Mouse (Mus musculus): ENCODE measurements around the gene Phactr4.

DNA sequence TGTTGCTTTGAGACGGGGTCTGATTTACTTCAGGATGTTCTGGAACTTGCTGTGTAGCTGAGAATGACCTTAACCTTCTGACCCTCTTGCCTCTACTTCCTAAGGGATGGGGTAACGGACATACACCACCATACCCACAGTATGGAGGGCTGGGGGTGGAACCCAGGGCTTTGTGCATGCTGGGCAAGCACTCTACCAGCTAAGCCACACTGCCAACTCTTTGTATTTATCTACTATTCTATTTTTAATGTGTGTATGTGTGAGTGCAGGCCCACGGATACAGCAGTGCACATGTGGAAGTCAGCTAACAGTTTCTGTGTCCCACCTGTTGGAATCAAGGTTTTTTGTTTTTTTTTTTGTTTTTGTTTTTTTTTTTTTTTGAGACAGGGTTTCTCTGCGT is 62.8 kb downstream of the Phactr4 start:
- TF ChIP-seq POLR2A (IDR thresholded peaks at IDR 0.05; ENCODE audit: borderline replicate concordance, extremely low read depth, low read depth, low read length) (no peak), CTCF (IDR thresholded peaks at IDR 0.05; ENCODE audit: insufficient read depth, low read length) (no peak)

Measured in lung, adult 2 months (tissue).